Mouse (Mus musculus): ENCODE data around the gene Tgfbr3. TPM values are rescaled to one million over a fixed set of nuclear protein-coding genes. Genes with fewer than 3 reads are reported as not detected.

Tgfbr3 gene
- polyA plus RNA-seq, 1 experiment from 2014 or later = 19.2 TPM

DNA sequence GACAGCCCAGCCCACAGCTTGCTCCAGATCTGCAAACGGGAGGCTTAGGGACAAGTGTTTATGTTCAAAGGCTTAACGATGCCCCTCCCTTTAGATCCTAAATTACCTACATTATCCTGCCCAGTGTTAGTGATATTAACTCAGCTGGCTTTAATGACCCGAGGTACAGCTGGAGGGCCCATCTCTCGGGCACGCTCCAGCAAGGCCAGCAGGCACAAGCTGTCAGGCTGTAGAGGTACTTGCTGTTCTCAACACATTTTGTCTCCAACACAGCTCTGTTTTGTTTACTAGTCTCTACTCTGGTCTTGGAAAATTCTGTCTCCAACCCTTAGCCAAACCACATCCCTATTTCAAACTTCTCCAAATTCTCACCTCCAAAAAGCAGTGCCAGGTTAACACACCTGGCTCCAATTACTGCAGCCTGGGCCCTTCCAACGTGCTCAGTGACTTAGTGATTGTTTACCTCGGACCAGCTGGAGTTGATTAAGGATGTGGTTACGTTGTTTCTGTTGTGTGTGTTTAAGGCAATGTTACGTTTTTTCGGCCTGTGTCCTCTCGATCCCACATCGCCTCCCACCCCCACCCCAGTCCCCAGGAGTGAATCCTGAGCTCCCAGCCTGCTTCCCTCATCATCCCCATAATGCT, 93.6 kb downstream of the Tgfbr3 start:
- Histone ChIP-seq H3K4me1 (peaks cover 68% of the 10 kb centered on the region), H3K4me3 (no peak overlapping the region), H3K36me3 (peaks cover 12% of the 10 kb centered on the region), H3K4me2 (no peak overlapping the region), H3K9ac (no peak overlapping the region), H3K27me3 (replicated peaks) (no peaks in the 10 kb centered on the region), H3K27ac (no peak overlapping the region), H3K9me3 (replicated peaks) (no peaks in the 10 kb centered on the region)
- 66% methylated on average over 12 of the region's 12 CpGs for WGBS (ENCODE audit: insufficient replicate concordance)
- ATAC-seq = no peak

- H3K9ac ChIP-seq = no peak overlapping the region
- ATAC-seq = peak; percentile 86
- peak overlapping the region; percentile 73 for H3K27ac ChIP-seq
Observed at GRCm38 (mm10) chr5:107193160-107193559, 96.3 kb downstream of the Tgfbr3 start.

GRCm38 (mm10) chr5:107192372-107192771, 97.1 kb downstream of the Tgfbr3 start:
- Histone ChIP-seq H3K27me3 (replicated peaks) (no peaks in the 10 kb centered on the region), H3K9ac (no peak overlapping the region), H3K27ac (0 out of 2 replicates have a peak overlapping the region, but pooled peaks have one; percentile 27), H3K4me3 (no peak overlapping the region), H3K36me3 (no peaks in the 10 kb centered on the region), H3K4me2 (no peak overlapping the region), H3K4me1 (peaks cover 67% of the 10 kb centered on the region), H3K9me3 (replicated peaks) (no peaks in the 10 kb centered on the region)
- no peak for ATAC-seq
- 90% methylated on average over 7 of the region's 7 CpGs for WGBS (ENCODE audit: insufficient replicate concordance)

More at GRCm38 (mm10) chr5:107193160-107193559, 96.3 kb downstream of the Tgfbr3 start:
- Histone ChIP-seq H3K27me3 (replicated peaks) (no peaks in the 10 kb centered on the region), H3K4me3 (no peak overlapping the region), H3K4me1 (peaks cover 67% of the 10 kb centered on the region), H3K36me3 (peaks cover 4% of the 10 kb centered on the region; the same call in 1 of the 2 replicates), H3K9me3 (replicated peaks) (no peaks in the 10 kb centered on the region), H3K4me2 (peak overlapping the region; percentile 35)
- WGBS (ENCODE audit: insufficient replicate concordance) = 21% methylated on average over 9 of the region's 9 CpGs

DNA sequence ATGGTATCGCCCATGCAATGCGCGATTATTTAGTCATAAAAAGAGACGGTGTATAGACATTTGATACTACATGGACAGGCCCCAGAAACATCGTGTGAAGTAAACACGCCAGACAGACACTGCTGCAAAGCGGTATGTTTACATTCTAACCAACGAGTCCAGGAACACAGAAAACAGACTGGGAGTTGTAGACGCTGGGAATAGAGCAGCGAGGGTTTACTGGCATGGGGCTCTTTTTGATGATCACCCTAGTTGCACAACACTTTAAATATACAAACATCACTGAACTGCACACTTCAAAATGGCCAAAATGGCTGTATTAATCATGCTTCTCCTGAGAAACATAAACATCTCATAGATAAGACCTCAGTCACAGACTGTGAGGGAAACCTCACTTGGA, 100.9 kb downstream of the Tgfbr3 start:
- Histone ChIP-seq H3K4me1 (peaks cover 38% of the 10 kb centered on the region), H3K27me3 (replicated peaks) (no peaks in the 10 kb centered on the region), H3K4me3 (no peak overlapping the region), H3K4me2 (no peak overlapping the region), H3K27ac (no peak overlapping the region), H3K9ac (no peak overlapping the region), H3K36me3 (no peaks in the 10 kb centered on the region), H3K9me3 (replicated peaks) (no peaks in the 10 kb centered on the region)
- WGBS (ENCODE audit: insufficient replicate concordance) = 77% methylated on average over 10 of the region's 10 CpGs
- ATAC-seq = no peak

GRCm38 (mm10) chr5:107186206-107186605, 103.2 kb downstream of the Tgfbr3 start:
- H3K9me3 ChIP-seq (replicated peaks) = no peaks in the 10 kb centered on the region
- H3K4me3 ChIP-seq = no peak overlapping the region
- H3K9ac ChIP-seq = no peak overlapping the region
- no peak overlapping the region for H3K4me2 ChIP-seq
- peaks cover 34% of the 10 kb centered on the region for H3K4me1 ChIP-seq
- no peak overlapping the region for H3K27ac ChIP-seq
- no peak for ATAC-seq
- 66% methylated on average over 3 of the region's 3 CpGs for WGBS (ENCODE audit: insufficient replicate concordance)
- no peaks in the 10 kb centered on the region for H3K27me3 ChIP-seq (replicated peaks)
- no peaks in the 10 kb centered on the region for H3K36me3 ChIP-seq

DNA sequence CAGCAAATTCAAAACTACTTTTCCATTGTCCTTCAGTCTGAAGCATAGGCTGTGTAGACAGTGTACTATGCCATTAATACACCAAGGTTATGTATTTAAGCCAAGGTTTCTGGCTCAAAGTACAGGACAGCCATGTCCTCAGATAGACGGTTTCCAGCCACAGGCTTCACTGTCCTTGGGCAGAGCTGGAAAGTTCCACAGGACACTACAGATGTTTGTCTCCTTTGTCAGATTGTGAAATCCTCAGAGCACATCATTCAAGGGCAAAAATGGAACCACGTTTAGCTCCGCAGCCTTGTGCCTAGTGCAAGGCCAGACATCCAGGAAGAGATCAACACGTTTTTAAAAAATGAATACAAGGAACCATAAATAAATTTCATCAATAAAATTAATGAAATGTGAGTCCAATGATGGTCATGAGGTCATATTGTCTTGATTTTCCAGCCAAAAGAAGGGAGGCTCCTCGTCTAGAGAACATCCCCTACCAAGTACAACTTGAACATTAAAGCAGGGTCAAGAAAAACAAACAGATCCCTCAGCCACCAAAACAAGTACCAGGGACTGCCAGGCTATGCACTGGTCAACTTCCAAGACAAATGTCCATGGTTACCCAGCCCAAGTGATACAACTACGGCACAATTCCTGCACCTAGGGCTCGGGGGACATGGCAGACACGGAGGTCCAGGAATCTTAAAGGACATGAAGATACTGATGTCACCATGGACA, 105.1 kb downstream of the Tgfbr3 start:
- WGBS (ENCODE audit: insufficient replicate concordance) = 74% methylated on average over 8 of the region's 8 CpGs

GRCm38 (mm10) chr5:107183537-107183936, 105.9 kb downstream of the Tgfbr3 start:
- no peaks in the 10 kb centered on the region for H3K27me3 ChIP-seq (replicated peaks)
- WGBS (ENCODE audit: insufficient replicate concordance) = 69% methylated on average over 6 of the region's 6 CpGs
- H3K27ac ChIP-seq = no peak overlapping the region

More for the DNA sequence above, 105.1 kb downstream of the Tgfbr3 start:
- Histone ChIP-seq H3K36me3 (no peaks in the 10 kb centered on the region), H3K27ac (no peak overlapping the region), H3K27me3 (replicated peaks) (no peaks in the 10 kb centered on the region), H3K4me1 (peaks cover 36% of the 10 kb centered on the region), H3K9me3 (replicated peaks) (no peaks in the 10 kb centered on the region), H3K4me2 (no peak overlapping the region), H3K4me3 (no peak overlapping the region), H3K9ac (no peak overlapping the region)
- no peak for ATAC-seq

GRCm38 (mm10) chr5:107182721-107183120, 106.7 kb downstream of the Tgfbr3 start:
- Histone ChIP-seq H3K27me3 (replicated peaks) (no peaks in the 10 kb centered on the region), H3K36me3 (no peaks in the 10 kb centered on the region), H3K27ac (no peak overlapping the region), H3K4me3 (no peak overlapping the region), H3K9ac (no peak overlapping the region), H3K9me3 (replicated peaks) (no peaks in the 10 kb centered on the region), H3K4me2 (no peak overlapping the region), H3K4me1 (peaks cover 43% of the 10 kb centered on the region)
- ATAC-seq = no peak
- 82% methylated on average over 7 of the region's 7 CpGs for WGBS (ENCODE audit: insufficient replicate concordance)

More at GRCm38 (mm10) chr5:107183537-107183936, 105.9 kb downstream of the Tgfbr3 start:
- H3K9ac ChIP-seq = no peak overlapping the region
- H3K4me1 ChIP-seq = peaks cover 36% of the 10 kb centered on the region
- H3K9me3 ChIP-seq (replicated peaks) = no peaks in the 10 kb centered on the region
- no peak overlapping the region for H3K4me2 ChIP-seq
- no peaks in the 10 kb centered on the region for H3K36me3 ChIP-seq
- no peak for ATAC-seq
- no peak overlapping the region for H3K4me3 ChIP-seq

- Histone ChIP-seq H3K9ac (no peak overlapping the region), H3K27ac (no peak overlapping the region), H3K9me3 (replicated peaks) (no peaks in the 10 kb centered on the region), H3K27me3 (replicated peaks) (no peaks in the 10 kb centered on the region), H3K4me3 (no peak overlapping the region), H3K36me3 (no peaks in the 10 kb centered on the region), H3K4me1 (peaks cover 50% of the 10 kb centered on the region), H3K4me2 (0 out of 2 replicates have a peak overlapping the region, but pooled peaks have one; percentile 6)
- 37% methylated on average over 4 of the region's 4 CpGs for WGBS (ENCODE audit: insufficient replicate concordance)
- peak; percentile 76 for ATAC-seq
Observed at GRCm38 (mm10) chr5:107181820-107182219, 107.6 kb downstream of the Tgfbr3 start.

DNA sequence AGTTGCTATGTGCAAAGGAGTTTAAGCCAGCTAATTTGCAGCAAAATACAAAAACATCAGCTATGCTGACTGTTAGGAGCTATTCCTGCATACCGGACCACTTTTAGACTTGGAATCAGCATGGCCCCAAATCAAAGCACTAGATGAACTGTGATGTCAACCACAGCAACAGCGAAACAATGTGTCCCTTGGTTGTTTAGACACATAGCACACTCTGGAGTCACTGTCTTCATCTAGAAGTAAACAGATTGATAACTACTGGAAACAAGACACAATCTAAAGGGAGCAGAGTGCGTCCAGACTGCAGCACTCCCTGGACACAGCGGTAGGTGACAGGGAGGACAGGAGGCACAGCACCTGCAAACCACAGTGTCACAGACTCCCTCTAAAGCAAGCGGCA, 110.2 kb downstream of the Tgfbr3 start:
- Histone ChIP-seq H3K9ac (no peak overlapping the region), H3K9me3 (replicated peaks) (no peaks in the 10 kb centered on the region), H3K36me3 (no peaks in the 10 kb centered on the region), H3K4me3 (no peak overlapping the region), H3K27ac (no peak overlapping the region), H3K4me2 (no peak overlapping the region), H3K4me1 (peaks cover 49% of the 10 kb centered on the region), H3K27me3 (replicated peaks) (no peaks in the 10 kb centered on the region)
- no peak for ATAC-seq
- 73% methylated on average over 5 of the region's 5 CpGs for WGBS (ENCODE audit: insufficient replicate concordance)

- Histone ChIP-seq H3K4me1 (peaks cover 50% of the 10 kb centered on the region), H3K27me3 (replicated peaks) (no peaks in the 10 kb centered on the region), H3K9me3 (replicated peaks) (no peaks in the 10 kb centered on the region), H3K4me3 (no peak overlapping the region), H3K9ac (no peak overlapping the region), H3K36me3 (no peaks in the 10 kb centered on the region), H3K27ac (peak overlapping the region; percentile 51; the same call in 1 of the 2 replicates), H3K4me2 (peak overlapping the region; percentile 0; the same call in 1 of the 2 replicates)
- 28% methylated on average over 6 of the region's 6 CpGs for WGBS (ENCODE audit: insufficient replicate concordance)
- ATAC-seq = peak; percentile 64; the same call in 1 of the 2 replicates
Observed at GRCm38 (mm10) chr5:107177791-107178190, 111.6 kb downstream of the Tgfbr3 start.

DNA sequence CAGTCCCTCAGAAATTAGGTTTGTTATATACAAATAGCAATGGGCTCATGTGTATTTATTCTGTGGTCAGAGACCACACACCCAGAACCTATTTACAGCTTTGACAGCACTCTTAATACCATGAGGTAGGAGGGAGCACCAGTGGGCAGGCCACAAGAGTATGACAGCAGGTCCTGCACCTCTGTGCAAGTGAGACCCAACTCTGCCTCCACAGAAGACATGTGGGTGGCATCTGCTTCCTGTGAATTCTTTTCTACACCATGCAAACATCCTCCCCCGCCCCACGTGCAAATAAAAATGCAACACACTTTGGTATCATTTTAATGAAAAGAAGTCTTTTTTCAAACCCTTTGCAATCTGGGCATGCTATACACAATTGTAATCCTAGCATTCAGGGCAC, 112.2 kb downstream of the Tgfbr3 start:
- ATAC-seq = no peak
- H3K27me3 ChIP-seq (replicated peaks) = no peaks in the 10 kb centered on the region
- no peak overlapping the region for H3K4me2 ChIP-seq
- H3K4me1 ChIP-seq = peaks cover 49% of the 10 kb centered on the region
- no peaks in the 10 kb centered on the region for H3K9me3 ChIP-seq (replicated peaks)
- H3K27ac ChIP-seq = no peak overlapping the region
- 65% methylated on average over 2 of the region's 2 CpGs for WGBS (ENCODE audit: insufficient replicate concordance)
- no peaks in the 10 kb centered on the region for H3K36me3 ChIP-seq
- H3K4me3 ChIP-seq = no peak overlapping the region
- no peak overlapping the region for H3K9ac ChIP-seq
